Mouse (Mus musculus): ENCODE results near the gene Olfr420. TPM values are rescaled to one million over a fixed set of nuclear protein-coding genes. Genes with fewer than 3 reads are reported as not detected.

Gene Olfr420
- not detected in 2 replicates for polyA plus RNA-seq (2015; fragmentation: Nextera tagmentation; extraction: Ambion mirVana)

DNA sequence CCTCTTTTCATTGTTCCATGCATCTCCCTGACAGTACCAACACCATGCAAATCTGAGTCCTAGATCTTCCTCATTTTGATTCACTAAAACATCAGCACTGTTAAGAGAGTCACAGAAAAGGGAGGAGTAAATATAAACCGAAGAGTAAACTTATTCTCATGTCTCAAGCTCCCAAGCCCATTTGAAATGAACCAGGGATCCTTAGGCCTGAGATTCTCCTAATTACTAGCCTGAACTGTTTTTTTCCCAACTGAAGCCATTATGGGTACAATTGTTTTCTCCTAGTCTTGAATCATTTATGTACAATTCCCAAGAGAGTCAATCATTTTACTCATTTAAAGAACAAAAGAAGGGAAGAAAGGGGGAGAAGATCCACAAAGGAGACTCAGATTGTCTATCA, at the start of gene Olfr420:
Gene Olfr420, plus strand, starts transcription at position 301 of the 400 bp plus-strand sequence.
- H3K27me3 ChIP-seq, result no peaks in the 10 kb centered on the region
- H3K9me3 ChIP-seq, result no peaks in the 10 kb centered on the region
- H3K4me2 ChIP-seq, result no peak within 1 kb of the TSS
- no peak for ATAC-seq (ENCODE audit: insufficient number of reproducible peaks, insufficient read depth, low FRiP score, low TSS enrichment, low read depth)
- H3K27ac ChIP-seq, result no peak within 1 kb of the TSS
- no peak within 1 kb of the TSS for H3K4me3 ChIP-seq
- WGBS, result 79% methylated on average over 1 of the region's 1 CpGs
- no peak within 1 kb of the TSS for H3K9ac ChIP-seq
- H3K36me3 ChIP-seq, result no peaks in the 10 kb centered on the region
- no peaks in the 10 kb centered on the region for H3K4me1 ChIP-seq

DNA sequence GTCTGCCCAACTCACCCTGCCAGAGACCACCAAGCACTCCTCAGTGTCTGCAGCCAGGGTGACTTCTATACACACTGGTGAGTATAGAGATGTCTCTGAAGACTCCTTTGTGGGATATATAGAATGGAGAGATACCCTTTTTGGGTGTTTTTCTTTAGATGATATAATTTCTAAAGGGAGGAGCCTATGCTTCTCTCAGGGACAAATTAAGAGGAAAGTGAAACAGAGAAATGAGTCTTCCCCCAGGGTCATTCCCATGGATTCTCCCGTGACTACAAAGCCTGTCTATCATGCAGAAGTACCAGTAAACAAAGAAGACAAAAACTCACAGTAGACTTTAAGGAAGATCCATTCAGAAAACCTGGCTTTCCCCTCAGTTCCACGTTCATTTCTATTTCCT, 34.4 kb upstream of the Olfr420 start, which contains the start of gene Olfr231:
Gene Olfr231, minus strand, starts transcription at position 101 of the 400 bp plus-strand sequence.
- Histone ChIP-seq H3K9ac (no peak within 1 kb of the TSS), H3K27ac (no peak within 1 kb of the TSS), H3K4me2 (no peak within 1 kb of the TSS), H3K4me1 (no peaks in the 10 kb centered on the region), H3K4me3 (no peak within 1 kb of the TSS), H3K36me3 (no peaks in the 10 kb centered on the region), H3K9me3 (no peaks in the 10 kb centered on the region), H3K27me3 (no peaks in the 10 kb centered on the region)
- WGBS, result 45% methylated on average over 2 of the region's 2 CpGs
- ATAC-seq (ENCODE audit: insufficient number of reproducible peaks, insufficient read depth, low FRiP score, low TSS enrichment, low read depth), result no peak

DNA sequence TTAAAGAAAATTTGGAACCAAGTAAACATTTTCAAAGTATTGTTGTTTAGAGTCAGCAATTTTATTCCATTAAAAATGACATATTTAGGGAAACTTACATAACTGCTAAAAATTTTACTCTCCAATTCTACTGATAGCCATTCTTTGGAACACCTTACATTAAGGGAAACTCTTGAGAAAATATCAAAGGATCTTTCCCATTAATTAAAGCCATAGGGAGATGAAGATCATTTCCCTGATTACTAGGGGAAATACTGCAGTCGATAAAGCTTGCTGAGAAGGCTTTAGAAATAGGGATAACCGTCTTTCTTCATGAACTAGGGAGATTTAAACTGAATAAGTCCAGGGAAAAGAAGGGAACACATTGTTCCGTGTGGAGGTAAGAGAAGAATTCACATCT, 24.2 kb upstream of the Olfr420 start, which contains the start of gene Olfr424:
Gene Olfr424, plus strand, starts transcription at position 301 of the 400 bp plus-strand sequence.
- Histone ChIP-seq H3K4me1 (no peaks in the 10 kb centered on the region), H3K9ac (no peak within 1 kb of the TSS), H3K36me3 (no peaks in the 10 kb centered on the region), H3K4me2 (no peak within 1 kb of the TSS), H3K4me3 (no peak within 1 kb of the TSS), H3K27me3 (no peaks in the 10 kb centered on the region), H3K9me3 (no peaks in the 10 kb centered on the region), H3K27ac (no peak within 1 kb of the TSS)
- no peak for ATAC-seq (ENCODE audit: insufficient number of reproducible peaks, insufficient read depth, low FRiP score, low TSS enrichment, low read depth)
- 68% methylated on average over 3 of the region's 3 CpGs for whole genome bisulfite sequencing

DNA sequence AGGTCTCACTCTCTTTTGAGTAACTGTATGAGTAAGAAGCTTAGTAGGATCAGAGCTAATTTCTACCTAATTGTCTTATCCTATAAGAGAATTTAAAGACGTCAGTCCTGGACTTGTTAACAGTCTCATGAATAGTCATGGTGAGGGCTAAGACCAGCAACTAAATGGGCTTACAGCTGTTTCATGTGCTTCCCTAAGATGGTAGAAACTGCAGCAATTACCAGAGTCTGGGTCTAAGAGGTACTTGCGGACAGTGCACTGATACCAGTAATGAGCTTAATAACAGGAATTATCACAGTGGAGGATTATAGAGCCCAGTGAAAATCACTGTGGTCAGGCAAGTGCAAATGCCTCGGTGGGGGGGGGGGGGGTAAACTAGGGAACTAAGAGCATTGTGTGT, 23.4 kb upstream of the Olfr420 start:
- Histone ChIP-seq H3K27me3 (no peaks in the 10 kb centered on the region), H3K27ac (no peak overlapping the region), H3K9me3 (no peaks in the 10 kb centered on the region), H3K4me1 (no peaks in the 10 kb centered on the region), H3K36me3 (no peaks in the 10 kb centered on the region), H3K4me2 (no peak overlapping the region), H3K9ac (no peak overlapping the region), H3K4me3 (no peak overlapping the region)
- ATAC-seq (ENCODE audit: insufficient number of reproducible peaks, insufficient read depth, low FRiP score, low TSS enrichment, low read depth), result no peak
- 54% methylated on average over 3 of the region's 3 CpGs for WGBS

DNA sequence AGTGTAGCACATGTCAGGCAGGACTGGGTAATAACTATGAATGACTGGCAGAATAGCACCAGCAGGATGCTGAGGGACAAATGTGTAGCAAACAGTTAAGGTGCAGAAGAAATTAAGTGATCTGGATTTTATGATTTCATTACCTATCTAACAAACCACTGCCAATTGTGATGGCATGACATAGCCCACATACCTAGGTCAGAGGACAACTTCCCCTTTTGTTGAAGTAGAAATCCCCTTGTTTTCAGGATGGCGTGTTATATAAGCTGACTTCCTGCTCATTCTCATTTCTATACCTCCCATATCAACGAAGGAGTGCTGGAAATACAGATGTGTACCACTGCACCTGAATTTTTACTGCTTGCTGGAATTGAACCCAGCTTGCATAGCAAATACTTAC, 14.0 kb upstream of the Olfr420 start:
- Histone ChIP-seq H3K4me1 (no peaks in the 10 kb centered on the region), H3K36me3 (no peaks in the 10 kb centered on the region), H3K9me3 (no peaks in the 10 kb centered on the region), H3K27me3 (no peaks in the 10 kb centered on the region), H3K9ac (no peak overlapping the region), H3K4me3 (no peak overlapping the region), H3K4me2 (no peak overlapping the region), H3K27ac (no peak overlapping the region)
- WGBS, result 83% methylated on average over 2 of the region's 2 CpGs
- ATAC-seq (ENCODE audit: insufficient number of reproducible peaks, insufficient read depth, low FRiP score, low TSS enrichment, low read depth), result no peak

DNA sequence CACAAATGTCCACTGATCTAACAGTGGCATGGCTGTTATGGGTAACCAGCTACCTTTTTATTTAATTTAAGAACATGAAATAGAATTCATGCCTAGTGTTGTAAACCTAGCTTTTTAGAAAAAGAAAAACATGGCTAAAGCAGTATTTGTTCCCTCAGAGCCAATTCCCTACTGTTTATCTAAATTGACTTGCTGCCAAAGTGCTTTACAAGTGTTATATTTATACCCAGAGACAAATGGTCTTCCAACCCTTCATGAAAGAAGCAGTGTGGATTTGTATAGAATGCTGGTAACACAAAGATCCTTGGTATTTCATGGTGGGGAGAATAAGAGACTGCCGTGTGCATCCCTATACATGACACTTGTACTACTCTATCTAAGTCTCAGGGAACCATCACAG, 8.7 kb upstream of the Olfr420 start:
- no peak overlapping the region for H3K4me3 ChIP-seq
- H3K27me3 ChIP-seq, result no peaks in the 10 kb centered on the region
- H3K4me2 ChIP-seq, result no peak overlapping the region
- H3K9ac ChIP-seq, result no peak overlapping the region
- no peaks in the 10 kb centered on the region for H3K9me3 ChIP-seq
- H3K4me1 ChIP-seq, result no peaks in the 10 kb centered on the region
- H3K36me3 ChIP-seq, result no peaks in the 10 kb centered on the region
- WGBS, result 94% methylated on average over 1 of the region's 1 CpGs
- ATAC-seq (ENCODE audit: insufficient number of reproducible peaks, insufficient read depth, low FRiP score, low TSS enrichment, low read depth), result no peak
- no peak overlapping the region for H3K27ac ChIP-seq

DNA sequence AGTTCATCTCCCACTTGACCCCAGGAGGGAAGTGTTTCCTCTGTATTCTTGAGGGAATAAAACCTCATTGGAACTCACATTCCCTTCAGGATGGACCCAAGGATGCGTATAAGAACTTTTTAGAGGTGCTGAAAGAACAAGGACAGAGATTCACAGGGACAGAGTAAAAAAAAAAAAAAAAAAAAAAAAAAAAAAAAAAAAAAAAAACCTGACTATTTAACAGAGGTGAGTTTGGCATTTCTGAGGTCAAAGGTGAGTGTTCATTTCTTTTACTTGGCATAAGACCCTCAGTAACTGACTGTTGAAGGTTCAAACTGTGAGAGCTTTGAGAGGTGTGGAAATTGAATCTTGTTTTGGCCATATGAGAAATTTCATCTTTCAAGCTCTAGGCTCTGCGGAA, 6.1 kb upstream of the Olfr420 start:
- ATAC-seq (ENCODE audit: insufficient number of reproducible peaks, insufficient read depth, low FRiP score, low TSS enrichment, low read depth), result no peak
- Histone ChIP-seq H3K4me1 (no peaks in the 10 kb centered on the region), H3K4me2 (no peak overlapping the region), H3K27ac (no peak overlapping the region), H3K9me3 (no peaks in the 10 kb centered on the region), H3K4me3 (no peak overlapping the region), H3K27me3 (no peaks in the 10 kb centered on the region), H3K9ac (no peak overlapping the region), H3K36me3 (no peaks in the 10 kb centered on the region)
- WGBS, result 79% methylated on average over 2 of the region's 2 CpGs

DNA sequence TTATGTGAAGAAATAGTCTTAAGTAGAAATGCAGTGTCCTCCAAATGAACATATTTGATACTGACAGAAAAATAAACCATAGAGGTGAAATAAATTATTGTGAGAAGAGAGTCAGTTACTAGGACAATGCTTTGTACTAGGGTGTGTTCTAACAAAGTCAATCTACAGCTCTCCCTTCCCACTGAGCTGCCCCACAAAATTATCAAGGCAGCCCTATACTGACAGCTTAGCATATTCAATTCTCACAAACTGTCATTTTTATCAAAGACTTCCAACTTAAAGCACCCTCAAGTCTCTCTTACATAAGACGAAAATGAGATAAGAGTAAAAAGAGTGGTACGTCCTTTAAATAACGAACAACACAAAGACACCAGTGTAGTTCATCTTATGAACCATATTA, 2.2 kb downstream of the Olfr420 start:
- Histone ChIP-seq H3K27me3 (no peaks in the 10 kb centered on the region), H3K27ac (no peak overlapping the region), H3K9ac (no peak overlapping the region), H3K4me2 (no peak overlapping the region), H3K4me1 (no peaks in the 10 kb centered on the region), H3K36me3 (no peaks in the 10 kb centered on the region), H3K4me3 (no peak overlapping the region), H3K9me3 (no peaks in the 10 kb centered on the region)
- 92% methylated on average over 3 of the region's 3 CpGs for WGBS
- ATAC-seq (ENCODE audit: insufficient number of reproducible peaks, insufficient read depth, low FRiP score, low TSS enrichment, low read depth), result no peak

DNA sequence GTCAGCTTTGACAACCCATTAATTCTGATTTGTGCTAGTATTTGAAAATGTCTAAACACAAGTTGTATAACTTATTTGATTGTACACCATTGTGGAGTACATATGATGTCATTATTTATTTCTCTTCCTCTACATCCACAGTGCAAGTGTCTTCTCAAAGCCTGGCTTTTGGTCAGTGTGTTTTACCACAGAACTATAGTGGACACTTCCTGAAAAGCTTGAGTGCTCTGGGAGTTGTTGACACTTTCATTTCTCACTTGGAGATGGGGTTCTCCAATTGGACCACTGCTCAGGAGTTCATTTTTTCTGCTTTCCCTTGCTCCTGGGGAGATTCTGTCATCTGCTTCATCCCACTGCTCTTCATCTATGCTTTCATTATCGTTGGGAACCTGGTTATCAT, 3.1 kb downstream of the Olfr420 start:
- no peak overlapping the region for H3K27ac ChIP-seq
- 91% methylated on average over 1 of the region's 1 CpGs for WGBS
- no peaks in the 10 kb centered on the region for H3K27me3 ChIP-seq
- H3K36me3 ChIP-seq, result no peaks in the 10 kb centered on the region
- H3K9ac ChIP-seq, result no peak overlapping the region
- no peaks in the 10 kb centered on the region for H3K9me3 ChIP-seq
- ATAC-seq (ENCODE audit: insufficient number of reproducible peaks, insufficient read depth, low FRiP score, low TSS enrichment, low read depth), result no peak
- no peaks in the 10 kb centered on the region for H3K4me1 ChIP-seq
- no peak overlapping the region for H3K4me3 ChIP-seq
- H3K4me2 ChIP-seq, result no peak overlapping the region

DNA sequence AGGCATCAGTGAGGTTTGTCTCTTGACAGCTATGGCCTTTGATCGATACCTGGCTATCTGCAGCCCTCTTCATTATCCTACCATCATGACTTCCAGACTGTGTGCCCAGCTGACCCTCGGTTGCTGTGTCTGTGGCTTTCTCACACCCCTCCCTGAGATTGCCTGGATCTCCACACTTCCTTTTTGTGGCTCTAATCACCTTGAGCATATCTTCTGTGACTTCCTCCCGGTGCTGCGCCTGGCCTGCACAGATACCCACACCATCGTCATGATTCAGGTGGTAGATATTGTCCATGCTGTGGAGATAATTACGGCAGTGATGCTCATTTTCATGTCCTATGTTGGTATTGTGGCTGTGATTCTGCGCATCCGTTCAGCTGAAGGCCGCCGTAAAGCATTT, 3.7 kb downstream of the Olfr420 start:
- Histone ChIP-seq H3K4me1 (no peaks in the 10 kb centered on the region), H3K9me3 (no peaks in the 10 kb centered on the region), H3K27me3 (no peaks in the 10 kb centered on the region), H3K9ac (no peak overlapping the region), H3K27ac (no peak overlapping the region), H3K36me3 (no peaks in the 10 kb centered on the region), H3K4me3 (no peak overlapping the region), H3K4me2 (no peak overlapping the region)
- ATAC-seq (ENCODE audit: insufficient number of reproducible peaks, insufficient read depth, low FRiP score, low TSS enrichment, low read depth), result no peak
- WGBS, result 88% methylated on average over 10 of the region's 10 CpGs

DNA sequence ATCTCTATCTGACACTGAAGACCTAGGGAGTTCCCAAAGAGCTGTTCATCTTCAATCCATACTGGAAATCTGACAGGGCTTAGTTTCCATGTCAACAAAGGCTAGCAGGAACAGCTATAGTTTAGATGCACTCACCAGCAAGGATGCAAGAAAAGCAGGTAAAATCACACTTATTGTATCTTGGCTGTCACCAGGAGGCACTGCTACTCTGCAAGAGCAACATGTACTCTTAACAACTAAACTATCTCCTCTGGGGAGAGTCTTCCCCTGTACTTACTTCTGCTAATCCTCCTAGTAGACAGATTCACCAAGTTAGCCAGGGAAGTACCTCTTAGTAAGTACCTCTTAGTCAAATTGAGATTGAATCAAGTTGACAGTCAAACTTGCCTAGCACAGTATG, 13.6 kb downstream of the Olfr420 start:
- no peaks in the 10 kb centered on the region for H3K36me3 ChIP-seq
- no peak overlapping the region for H3K4me3 ChIP-seq
- no peak overlapping the region for H3K4me2 ChIP-seq
- no peaks in the 10 kb centered on the region for H3K27me3 ChIP-seq
- ATAC-seq (ENCODE audit: insufficient number of reproducible peaks, insufficient read depth, low FRiP score, low TSS enrichment, low read depth), result no peak
- H3K27ac ChIP-seq, result no peak overlapping the region
- no peak overlapping the region for H3K9ac ChIP-seq
- no peaks in the 10 kb centered on the region for H3K9me3 ChIP-seq
- H3K4me1 ChIP-seq, result no peaks in the 10 kb centered on the region

DNA sequence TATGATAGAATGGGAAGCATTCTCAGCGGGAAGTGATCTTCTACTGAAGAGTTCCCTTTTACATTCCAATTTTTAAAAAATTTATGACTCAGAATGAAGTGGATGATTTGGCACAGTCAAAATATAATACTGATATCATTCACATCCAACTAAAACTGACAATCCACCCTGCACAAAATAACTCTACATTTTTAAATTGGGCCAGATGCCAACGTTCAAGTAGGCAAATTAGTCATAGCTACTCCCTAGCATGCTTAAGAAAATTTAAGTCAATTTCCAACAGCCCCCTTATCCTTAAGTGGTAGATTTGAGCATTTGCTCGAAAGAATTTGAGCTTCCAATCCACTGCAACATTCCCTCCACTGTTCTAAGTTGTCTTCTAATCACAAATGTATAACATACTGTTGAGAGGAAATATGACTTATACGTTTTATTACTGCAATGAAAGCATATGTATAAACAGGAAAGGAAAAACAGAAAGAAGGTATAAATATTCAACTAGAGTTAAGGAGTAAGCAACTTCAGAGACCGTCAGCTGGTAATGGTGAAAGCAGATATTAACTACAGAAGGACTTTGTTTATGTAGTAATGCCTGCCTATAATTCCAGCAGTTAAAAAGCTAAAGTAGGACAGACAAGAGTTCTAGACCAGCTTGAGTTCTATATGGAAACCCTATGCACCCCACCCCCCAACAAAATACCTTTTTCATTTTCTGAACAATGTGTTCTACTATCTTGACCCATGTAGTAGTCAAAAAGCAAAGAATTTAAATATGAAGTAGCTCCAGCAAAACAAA, 15.5 kb downstream of the Olfr420 start:
- no peak for ATAC-seq (ENCODE audit: insufficient number of reproducible peaks, insufficient read depth, low FRiP score, low TSS enrichment, low read depth)
- Histone ChIP-seq H3K4me1 (no peaks in the 10 kb centered on the region), H3K36me3 (no peaks in the 10 kb centered on the region), H3K9me3 (no peaks in the 10 kb centered on the region), H3K4me2 (no peak overlapping the region), H3K27ac (no peak overlapping the region), H3K4me3 (no peak overlapping the region), H3K27me3 (no peaks in the 10 kb centered on the region), H3K9ac (no peak overlapping the region)
- WGBS, result 72% methylated on average over 5 of the region's 5 CpGs

All from embryonic facial prominence, embryonic 13.5 days (tissue).